Mouse (Mus musculus) thymus, adult 18-20 months (tissue): ENCODE results near the gene Tsku.
A peak's percentile ranks its signal among the peaks of the same experiment; 100 is the strongest.

Experiments
- DNase-seq, 2 experiments: peaks; one replicate each; pipeline ENCODE4 v3.0.0; 2022; ENCODE audit warnings: mixed read lengths in 2 of 2

The Tsku gene

DNA sequence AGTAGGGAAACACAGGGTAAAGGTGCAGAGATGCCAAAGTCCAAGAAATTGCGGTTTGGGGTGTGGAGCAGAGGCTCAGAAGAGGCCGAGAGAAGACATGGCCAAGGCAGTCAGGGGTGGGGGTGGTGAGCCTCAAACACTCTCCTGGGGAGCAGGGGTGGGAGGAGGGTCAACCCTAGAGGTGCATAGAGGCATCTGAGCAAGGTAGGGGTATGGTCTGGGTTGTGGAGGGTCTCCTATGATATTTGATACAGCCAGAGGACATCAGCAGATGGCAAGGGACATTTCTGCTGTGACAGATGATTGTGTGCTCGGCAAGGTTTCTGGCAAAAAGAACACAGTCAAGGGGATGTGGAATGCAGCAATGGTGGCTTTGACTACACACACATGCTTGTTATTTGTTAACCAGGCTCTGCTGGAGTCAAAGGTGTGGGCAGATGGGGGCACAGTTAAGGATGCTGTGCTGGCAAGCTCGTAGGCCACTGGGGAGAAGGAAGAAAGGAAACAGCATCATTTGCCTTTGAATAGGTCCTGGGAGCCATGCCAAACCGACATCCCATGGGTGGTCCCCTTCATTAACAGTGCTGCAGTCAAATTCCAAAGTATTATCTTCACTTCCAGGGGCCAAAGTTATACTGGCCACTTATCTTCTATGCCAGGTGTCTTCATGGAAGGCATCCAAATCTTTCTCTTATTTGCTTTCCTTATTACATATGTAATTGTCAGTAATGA, 37.7 kb downstream of the Tsku start:
- DNase-seq, result no peak

DNA sequence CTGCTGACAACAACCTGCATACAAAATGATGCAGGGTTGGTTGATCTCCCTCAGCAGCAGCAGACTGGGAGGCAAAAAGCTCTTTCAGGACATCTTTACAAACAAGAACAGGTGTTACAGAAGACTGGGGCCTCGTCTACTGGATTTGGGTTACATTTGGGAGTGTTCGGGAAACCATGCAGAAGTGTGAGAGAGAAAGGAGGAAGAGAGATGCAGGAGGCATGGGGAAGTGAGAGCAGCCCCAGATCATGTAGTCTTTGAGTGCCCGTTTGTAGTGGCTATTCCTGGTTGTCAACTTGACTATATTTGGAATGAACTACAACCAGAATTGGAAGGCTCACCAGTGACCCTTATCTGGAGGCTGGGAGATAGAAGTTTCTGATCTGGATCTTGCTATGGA, 38.7 kb downstream of the Tsku start:
- DNase-seq, result no peak

DNA sequence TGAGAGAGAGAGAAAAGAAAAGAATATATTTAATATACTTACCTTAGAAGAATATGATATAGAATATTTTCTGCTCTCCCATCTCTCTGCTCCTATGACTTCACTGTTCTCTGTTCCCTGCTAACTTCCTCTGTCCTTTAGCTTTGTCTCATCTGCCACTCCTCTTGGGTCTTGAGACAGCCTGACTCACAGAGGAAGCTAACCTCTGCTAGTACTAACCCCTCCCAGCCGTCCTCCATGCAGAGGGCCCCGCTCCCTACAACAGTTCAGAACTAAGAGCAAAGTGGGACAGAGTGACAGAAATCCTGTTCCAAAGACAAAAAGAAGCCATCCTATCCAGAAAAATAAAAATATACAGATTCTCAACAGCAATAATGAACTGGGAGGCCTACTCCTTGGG, 40.0 kb downstream of the Tsku start, which contains the start of gene Acer3:
Gene Acer3, minus strand, starts transcription at position 126 of the 400 bp plus-strand sequence.
- DNase-seq, result no peak

DNA sequence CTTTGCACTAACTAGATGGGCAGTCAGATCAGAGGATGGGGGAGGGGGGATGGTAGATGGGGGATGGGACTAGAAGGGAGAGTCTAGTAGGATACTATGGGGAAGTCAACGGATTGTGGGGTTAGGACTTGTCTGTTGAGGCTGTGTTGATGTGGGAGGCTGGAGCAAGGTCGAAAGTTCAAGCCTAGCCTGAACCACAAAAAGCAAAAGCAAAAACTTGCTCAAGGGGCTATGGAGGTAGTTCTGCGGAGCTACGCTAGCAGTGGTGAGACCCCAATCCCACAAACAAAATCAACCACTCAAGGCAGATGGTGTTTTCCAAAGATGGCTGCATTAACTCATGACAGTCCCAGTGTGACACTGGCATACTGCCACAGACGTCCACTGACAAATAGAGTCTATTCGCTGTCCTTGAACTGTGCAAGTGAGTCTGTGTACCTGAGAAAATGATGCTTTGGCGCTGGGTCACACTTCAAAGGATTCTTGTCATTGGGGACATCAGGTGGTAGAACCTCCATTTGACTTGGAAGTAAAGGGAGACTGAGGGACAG, 41.0 kb downstream of the Tsku start:
- DNase-seq, result no peak

DNA sequence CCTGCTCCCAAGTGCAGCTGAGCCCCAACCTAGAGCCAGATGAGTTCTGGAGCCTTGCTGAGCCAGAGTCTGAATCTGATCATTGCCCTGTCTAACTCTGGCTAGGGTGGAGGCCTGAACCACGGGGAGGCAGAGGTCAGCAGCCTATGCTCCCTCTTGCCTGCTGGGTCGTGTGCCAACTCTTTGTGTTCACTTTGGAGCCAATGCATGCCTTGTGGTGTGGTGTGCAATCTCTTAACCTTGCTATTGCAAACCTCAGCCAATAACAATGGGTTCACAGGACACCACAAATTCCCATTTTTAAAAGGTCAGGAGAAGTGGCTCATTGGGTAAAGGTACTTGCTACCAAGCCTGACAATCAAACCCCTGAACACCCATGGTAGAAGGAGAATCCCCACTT, 44.6 kb downstream of the Tsku start:
- no peak for DNase-seq

DNA sequence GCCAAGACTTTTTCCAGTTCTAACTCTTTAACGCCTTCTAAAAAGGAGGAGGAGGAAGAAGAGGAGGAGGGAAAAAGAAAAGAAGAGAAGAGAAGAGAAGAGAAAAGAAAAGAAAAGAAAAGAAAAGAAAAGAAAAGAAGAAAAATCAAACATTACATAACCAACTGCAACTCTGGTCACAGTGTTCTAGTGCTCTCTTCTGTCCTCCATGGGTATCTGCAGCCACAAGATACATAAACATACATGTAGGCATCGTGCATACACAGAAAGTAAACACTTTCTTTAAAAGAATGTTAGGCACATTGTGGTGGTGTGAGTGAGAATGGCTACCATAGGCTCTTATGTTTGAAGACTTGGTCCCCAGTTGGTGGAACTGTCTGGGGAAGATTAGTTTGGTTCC, 46.0 kb downstream of the Tsku start:
- DNase-seq, result no peak

DNA sequence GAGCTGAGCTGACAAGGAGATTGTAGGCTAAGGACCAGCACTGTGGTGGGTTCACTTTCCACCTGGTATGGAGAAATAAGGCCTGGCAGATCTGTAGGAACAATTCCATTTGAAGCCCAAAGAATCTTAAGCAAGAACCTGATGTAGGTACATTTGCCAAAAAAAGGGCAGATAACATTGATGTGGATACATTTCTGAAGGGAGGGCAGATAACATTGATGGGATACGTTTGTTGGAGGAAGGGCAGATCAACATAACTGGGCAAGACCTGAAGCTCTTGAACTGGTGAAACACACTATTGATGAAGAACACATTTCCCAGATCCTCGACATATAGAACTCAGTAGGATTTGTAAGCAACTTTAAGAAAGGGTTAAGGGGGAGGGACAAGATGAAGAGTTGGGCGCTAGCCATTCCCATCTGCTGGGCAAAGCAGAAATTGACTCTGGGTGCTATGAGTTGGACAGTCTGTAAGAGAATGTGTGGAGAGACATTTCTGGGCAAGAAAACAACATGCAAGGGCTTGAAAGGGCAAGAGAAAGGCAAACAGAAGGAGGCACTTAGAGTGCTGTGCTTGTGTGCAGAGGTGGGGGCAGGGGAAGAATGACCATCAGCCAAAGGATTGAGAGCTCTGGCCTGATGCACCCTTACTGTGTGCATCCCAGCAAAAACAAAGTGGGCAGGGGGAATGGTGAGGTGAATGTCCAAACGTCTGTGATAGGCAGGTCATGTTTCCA, 48.8 kb downstream of the Tsku start:
- no peak for DNase-seq

DNA sequence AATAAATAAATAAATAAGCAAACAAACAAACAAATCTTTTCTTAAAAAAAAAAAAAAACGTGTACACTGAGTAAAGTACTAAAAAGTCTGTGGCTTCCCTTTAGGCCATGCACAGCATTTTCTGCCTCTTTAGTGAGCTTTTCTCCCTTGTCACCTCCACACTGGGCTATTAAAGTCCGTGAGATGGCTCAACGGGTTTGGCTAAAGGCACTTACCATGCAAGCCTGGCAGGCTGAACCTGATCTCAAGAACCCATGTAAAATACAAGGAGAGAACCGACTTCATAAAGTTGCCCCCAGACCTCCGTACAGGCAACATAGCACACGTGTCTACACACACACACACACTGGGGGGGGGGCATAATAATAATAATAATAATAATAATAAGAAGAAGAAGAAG, 50.9 kb downstream of the Tsku start:
- DNase-seq, result no peak

DNA sequence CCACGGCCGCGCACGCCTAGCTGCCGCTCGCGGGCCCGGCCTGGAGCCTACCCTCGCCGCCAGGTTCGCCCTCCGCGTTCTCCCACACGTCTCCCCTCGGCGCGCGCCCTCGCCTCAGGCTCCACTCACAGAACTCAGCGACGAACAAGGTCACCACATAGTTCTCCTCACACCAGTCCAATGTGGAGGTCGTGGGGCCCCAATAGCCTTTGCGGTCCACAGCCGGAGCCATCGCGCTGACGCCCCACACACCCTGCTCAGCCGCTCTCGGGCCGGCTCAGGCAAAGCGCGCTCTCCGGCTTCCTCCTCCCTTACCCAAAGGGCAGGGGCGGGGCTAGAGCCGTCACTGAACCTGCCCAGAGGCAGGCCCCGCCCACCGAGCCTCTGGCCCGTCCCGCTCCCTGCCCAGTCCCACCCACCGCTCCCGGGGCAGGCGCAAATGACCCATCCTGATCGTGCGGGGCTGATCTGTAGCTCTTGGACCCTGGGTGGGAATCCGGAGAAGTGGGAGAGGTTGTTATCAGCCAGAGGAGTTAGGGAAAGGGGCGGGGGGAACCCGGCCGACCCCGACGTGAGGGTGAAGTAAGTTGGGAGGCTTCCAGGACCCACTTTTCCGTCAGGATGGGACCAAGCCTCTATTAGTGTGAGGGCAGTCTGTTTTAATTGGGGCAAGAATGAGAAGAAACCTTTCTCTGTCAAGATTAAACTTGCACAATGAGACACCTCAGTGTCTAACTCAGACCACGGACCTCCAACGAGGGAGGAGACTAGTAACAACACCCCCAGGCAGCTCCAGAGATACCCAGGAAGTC, 51.7 kb downstream of the Tsku start:
- DNase-seq, result peak; percentile 88 to 90

DNA sequence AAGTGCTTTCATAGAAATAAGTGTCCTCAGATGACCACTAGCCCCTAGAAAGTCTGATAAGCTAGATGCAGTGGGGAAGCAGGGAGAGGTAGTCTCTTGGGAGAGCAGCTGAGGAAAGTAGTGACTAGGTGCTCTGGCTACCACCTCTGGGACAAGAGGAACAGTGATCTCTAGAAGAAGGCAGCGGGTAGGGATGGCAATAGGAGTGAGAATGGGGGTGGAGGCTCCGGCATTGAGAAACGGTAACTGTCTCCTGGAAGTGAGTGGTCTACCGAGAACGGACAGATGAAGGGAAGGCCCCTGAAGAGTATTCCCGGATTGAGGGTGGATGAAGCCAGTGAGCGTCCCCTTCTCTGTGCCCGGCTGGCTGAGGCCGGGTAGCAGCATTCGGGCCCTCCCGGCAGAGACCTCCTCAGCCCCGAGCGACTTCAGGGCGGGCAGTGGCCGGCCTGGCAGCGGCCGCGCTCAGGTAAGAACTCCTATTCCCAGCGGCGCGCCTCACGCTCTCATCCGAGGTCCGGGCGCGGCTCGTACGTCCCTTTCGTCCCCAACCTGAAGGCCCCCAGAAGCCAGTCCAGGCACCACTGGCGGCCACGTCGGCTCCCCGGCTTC, 52.4 kb downstream of the Tsku start:
- DNase-seq, result no peak

DNA sequence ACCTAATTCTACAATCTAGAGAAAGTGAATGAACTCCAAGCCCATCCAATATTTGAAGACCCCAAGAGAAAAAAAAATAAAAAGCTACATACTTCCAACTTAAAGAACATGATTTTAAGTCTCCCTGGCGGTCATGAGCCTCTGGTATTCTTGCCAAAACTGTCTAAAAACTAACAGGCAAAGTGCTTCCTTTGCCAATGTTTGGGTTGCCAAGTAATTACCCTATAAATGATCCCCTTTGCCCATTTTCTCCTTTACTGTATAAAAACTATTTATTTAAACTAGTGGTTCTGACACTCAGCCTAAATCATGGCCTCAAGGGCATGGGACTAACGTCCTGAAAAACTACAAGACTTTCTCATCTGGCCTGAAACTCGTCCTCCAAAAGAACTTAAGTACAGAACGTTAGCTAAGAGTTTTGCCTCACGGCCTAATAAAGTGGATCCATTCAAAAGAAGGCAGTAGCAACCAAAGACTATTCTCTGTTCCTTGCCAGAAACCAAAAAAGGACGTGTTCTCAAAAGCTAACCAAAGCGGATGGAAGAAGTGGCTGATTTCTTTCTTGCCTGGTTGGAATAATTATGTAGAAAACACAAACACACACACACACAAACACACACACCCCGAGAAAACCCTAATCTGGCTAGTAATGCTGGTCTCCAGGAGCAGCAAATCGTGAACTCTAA, 53.1 kb downstream of the Tsku start:
- DNase-seq, result no peak

DNA sequence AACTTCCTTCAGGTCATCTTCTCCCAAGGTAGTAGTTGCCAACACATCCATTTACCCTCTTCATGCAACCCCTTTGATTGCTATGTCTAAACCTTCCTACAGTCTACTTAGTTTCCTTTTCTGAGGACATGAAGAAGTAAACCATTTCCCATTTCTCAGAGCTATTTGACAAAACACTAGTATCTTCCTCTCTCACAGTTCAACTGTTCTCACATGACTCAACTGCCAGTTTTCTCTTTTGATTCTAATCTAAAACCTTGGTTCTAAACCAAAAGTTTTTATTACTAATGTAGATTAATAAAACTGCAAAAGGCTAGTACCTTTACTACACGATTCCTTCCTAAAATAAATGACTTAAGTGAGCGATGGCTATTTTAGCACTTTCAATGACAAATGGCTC, 53.7 kb downstream of the Tsku start:
- no peak for DNase-seq
